Mouse (Mus musculus) cerebellum, adult 11 months (tissue): Measurements from ENCODE around the gene Sh3bp5l.
"Not testable (repeated sequence)": the region's sequence is repeated elsewhere in the genome, so short reads cannot be mapped to it uniquely, and the experiment has no call there.

Experiments
- DNase-seq: peaks from one replicate; pipeline ENCODE4 v3.0.0; 2022

Gene Sh3bp5l

DNA sequence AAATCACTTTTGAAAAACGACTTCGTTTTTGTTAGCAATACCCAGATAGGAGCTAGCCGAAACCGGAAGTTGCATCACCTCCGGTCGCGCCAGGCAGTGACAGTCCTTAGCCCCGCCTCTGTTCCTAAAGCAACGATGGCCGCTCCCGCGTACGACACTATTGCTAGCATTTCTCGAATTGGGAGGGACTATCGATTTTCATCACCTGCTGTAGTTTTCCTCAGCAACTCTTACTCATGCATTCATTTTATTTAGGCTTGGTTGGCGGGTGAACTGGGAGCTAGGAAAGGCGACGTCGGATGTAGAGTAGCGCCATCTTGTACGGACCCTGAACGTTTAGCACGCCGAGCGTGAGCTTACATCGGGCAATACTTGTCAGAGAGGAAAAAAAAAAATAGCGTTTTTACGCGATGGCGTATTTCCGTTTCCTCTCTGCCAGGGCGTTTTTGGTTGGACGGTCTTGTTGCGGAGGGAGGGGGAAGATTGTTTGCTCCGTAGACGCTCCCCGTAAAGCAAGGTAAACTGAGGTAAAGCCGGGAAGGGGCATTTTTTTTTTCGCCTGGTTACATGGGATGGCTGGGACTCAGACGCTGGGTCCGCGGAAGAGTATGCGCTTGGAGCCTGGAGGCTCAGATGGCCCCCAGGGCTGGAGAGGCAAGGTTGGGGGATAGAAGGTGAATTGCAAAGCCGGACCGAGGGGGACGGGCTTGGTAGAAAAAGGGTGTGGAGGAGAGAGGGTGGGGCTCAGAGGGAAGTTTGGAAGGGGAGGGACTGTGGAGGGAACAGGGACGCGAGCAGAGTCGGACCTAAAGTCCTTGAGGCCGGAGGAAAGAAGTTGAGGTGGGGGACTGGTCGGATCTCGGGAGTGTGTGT is at the start of gene Sh3bp5l, which contains the start of gene Zfp672:
Sh3bp5l (plus strand) TSS at position 449 of the 873 bp plus-strand sequence.
Zfp672 (minus strand) TSS at position 64 of the 873 bp plus-strand sequence.
- DNase-seq = peak; percentile 85

DNA sequence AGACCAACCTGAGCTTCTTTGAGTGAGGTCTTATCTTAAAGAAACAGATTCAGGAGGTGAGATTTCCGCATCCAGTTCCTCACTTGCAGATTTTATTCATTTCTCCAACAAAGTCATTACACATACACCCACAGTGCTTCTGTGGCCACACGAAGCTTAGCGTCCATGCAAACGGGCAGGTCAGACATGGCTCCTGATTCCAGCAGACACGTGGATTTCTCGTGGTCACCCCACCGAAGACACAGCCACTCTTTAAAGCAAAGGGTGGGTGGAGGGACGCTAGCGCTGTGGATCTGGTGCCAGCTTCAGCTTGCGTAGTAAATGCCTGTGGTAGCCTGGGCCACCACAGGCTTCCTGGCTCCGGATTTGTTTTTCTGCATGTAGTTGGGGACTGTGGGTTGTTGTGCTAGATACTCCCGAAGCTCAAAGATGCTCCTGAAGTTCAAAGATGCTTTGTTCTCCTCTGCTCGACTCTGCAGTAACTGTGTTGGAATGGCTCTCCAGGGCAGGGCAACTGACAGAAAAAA is 48.5 kb upstream of the Sh3bp5l start:
- no peak for DNase-seq

DNA sequence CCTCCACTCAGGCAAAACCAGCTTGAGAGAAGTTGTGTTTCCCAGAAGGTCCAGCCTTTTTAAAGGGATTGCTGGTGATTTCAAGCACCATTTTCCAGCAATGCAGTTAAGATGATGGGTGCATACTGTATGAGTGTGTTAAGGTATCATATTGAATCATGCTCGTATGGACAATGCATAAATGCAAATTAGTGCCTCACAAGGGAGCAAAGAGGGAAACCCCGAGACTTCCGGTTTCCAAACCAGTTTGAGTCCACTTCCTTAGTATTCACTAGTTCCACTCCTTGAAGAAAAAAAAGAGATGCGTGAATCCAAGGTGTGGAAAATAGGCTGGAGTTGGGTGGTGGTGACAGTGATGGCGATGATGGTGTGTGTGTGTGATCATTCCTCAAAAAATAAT is 48.0 kb upstream of the Sh3bp5l start:
- no peak for DNase-seq

DNA sequence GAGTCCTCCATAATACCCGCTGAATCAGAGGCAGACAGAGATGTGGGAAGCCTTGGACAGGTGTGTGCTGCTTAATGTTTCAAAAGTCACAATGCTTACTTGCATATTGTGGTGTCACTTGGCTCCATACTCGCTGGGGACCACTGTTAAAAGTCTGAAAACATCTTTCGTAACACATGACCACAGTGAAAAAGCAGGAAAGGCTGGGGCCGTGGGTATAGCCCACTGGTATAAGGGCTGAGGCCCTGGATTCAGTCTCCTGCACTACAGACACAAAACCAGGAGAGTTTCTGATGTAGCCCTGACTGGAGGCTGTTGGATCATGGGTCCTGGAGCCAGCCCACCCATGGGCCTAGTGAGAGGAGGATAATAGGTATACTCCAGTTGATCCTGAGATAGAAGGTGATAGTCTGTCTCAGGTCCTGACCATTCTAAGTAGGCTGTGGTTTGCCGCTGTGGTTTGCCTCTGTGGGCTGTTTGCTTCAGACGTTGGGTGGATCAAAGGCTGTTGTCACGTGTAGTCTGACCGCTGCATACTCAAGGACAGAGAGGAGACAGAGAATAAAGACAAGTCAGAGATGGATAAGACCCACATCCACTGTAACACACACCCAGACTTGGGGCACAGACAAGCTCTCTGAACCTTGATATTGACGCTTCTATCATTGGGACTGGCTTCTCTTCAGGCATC is 40.4 kb upstream of the Sh3bp5l start:
- DNase-seq = no peak

DNA sequence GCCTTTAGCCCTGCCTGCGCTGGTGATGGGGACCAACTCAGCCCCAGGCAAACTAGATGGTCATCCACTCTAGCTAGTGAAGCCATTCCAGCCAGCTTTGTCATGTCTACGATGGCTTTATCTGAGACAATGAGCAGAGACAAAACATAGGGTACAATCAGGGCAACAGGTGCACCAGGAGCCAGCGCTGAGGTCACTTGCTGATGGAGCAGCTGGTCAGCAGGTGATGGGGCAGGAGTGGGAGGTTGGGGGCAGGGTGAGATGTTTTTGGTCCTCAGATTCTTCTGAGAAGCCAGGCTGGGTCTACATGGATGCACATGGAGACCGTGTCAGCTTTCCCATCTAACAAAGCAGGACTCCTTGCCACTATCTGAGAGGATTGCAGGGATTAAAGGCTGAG is 39.7 kb upstream of the Sh3bp5l start:
- DNase-seq = no peak

DNA sequence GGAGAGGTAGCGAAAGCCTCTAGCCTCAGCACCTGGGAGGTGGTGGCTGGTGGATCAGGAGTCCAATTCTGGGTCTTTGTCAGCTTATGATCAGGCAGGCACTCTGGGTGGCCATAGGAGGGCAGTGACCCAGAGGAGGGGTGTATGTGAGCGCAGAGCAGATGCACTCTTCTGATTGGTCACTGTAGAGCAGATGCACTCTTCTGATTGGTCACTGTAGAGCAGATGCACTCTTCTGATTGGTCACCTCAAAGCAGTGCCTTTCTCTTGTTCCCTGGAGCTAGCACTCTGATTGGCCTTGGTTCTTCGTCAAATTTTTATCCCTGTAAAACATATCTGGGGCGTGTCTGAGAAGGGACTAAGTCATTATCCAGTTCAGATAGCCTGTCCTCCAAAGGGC is 37.7 kb upstream of the Sh3bp5l start:
- DNase-seq = no peak

DNA sequence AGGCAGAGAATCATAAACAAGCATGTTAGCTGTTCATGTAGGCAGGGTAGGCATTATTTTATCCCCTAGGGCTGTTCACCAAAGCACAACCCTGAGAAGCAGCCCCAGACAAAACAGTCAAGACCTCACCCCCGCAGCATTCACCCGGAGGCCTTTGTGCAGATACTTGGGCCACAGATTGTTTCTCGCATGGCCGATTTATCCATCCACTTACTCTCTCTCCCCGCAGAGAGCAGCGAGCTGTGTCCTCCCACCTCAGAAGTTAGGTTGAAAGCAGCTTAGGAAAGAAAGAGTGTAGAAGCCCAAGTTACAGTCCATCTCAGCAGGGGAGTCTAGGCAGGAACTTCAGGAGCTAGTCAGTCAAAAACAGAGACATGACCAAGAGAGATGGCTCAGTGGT is 33.1 kb upstream of the Sh3bp5l start:
- no peak for DNase-seq

DNA sequence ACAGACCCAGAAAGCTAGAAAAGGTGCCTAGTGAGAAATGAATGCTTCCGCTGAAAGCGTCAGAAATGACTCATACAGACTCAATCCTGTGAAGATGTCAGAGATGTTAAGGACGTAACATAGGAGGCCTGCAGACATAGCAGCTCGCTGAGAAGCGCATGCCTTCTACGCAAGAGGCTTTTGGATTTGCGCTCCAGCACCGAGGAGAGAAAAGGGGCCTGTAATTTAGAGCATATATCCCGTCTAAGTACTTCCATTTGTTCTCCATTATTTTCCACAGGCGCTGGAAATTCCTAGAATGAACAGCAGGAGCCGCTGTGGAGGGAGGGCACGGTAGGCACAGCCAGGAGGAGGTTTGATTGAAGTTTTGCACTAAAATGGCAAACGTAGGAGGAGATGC is 29.5 kb upstream of the Sh3bp5l start:
- DNase-seq = peak; percentile 68

DNA sequence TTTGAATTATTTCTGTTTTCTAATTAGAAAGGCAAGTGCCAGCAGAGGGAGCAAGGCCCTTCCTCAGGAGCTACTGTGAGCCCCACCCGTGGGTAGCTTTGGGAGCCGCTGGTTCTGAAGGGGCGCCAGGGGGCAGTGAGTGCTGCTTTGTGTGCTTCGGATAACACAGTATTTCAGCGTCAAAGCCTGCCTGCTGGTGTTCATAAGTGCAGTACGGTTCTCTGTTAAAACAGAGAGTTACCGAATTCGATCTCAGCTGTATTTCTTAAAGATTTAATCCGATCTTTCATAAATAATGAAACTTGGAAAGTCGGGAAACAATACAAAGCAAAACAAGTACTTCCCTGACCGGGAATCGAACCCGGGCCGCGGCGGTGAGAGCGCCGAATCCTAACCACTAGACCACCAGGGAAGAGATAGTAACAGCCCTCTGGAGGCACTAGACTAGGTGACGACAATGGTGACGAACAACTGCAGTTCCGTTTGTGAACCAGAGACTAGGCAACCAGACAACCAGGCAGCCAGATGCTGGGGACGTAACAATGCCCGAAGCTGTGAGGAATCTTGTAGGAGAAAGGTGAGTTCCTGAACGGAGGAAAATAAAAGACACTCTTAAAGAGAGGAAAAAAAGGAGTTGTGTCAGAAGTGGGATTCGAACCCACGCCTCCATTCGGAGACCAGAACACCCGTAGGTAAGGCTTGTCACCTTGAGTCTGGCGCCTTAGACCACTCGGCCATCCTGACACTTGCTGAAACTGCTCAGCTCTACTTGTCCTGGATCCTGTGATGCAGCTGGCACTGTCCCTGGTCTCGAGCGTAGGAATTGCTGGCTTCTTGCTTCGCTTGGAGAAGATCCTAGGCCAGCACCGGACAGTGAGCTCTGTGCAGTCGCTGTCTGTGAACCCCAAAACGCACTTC is 28.4 kb upstream of the Sh3bp5l start:
- DNase-seq = peak; percentile 97

DNA sequence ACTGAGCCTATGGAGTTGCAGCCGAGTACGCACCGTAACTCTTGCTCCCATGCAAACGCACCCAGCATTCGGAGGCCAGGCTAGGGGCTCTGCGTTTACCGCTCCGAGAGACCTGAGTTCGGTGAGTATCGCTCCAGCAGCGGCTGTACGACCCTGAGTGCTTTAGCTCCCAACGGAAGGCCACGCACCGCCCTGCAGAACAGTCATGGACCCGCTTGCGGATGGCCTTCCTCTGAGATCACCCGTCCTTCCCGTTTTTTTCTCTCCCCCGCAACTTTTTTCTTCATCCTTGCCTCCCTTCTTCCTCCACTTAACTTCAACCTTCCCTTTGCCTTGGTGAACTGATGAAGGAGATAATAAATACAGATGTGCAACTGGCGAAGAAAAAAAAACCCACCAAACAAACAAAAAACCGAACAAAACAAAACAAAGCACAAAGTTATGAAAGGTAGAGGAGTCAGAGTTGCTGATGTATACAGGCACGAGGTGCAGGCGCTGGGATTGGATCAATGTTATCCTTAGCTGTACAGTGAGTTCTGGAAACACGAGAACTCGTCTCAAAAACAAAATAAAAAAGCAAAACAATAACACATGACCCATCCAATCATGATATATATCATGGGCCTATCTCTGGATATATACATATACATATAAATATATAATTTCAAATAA is 27.6 kb upstream of the Sh3bp5l start:
- no peak for DNase-seq

DNA sequence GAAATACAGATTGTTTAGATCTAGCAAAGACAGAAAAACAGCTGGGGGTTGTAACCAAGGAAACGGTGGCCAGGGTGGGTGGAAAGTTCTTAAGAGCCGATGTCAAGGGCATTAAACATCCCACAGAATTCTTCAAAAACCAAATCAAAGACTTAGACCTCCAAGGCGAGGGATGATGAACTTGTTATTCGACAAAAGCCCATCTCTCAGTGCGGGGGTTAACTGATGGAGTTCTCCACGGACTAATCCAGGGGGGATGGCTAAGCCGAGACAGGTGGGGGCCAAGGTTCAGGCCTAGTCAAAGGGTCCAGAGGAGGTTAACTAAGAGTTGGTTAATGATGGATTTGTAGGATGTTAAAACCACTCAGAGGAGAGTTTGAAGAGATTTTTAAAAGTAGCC is 26.9 kb upstream of the Sh3bp5l start:
- DNase-seq = no peak

DNA sequence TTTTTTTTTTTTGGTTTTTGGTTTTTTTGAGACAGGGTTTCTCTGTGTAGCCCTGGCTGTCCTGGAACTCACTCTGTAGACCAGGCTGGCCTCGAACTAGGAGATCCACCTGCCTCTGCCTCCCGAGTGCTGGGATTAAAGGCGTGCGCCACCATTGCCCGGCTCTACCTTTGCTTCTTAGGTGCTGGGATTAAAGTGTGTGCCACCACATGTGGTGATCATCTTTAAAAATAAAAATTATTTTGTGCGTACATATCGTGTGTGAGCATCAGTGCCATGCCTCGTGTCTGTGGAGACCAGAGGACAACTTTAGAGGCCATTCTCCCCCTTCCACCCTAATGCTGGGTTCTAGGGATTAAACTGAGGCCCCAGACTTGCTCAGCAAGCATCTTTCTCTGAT is 25.2 kb upstream of the Sh3bp5l start:
- DNase-seq = not testable (repeated sequence)

DNA sequence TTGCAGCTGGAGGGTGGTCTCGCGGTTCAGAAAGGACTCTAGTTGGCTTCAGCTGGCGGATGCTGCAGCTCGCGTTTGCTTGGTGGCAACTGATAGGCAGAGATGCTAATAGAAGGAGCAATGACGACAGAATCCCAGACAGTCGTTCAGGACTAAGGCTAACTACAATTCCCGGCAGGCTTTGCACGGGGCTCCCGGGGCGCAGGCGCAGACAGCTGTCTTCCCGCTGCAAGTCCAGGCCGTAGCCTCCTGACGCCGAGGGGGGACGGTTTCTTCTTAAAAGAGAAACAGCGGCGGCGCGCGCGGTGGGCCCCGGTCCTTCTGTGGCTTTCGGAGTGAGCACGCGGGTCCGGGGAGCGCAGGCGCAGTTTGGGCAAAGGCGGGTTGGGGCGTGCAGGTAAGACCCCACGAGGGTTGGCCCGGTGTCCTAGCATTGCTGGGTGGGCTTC is 23.6 kb upstream of the Sh3bp5l start, which contains the start of gene Zfp692:
Zfp692 (plus strand) TSS at position 210 of the 449 bp plus-strand sequence.
- peak; percentile 95 for DNase-seq

DNA sequence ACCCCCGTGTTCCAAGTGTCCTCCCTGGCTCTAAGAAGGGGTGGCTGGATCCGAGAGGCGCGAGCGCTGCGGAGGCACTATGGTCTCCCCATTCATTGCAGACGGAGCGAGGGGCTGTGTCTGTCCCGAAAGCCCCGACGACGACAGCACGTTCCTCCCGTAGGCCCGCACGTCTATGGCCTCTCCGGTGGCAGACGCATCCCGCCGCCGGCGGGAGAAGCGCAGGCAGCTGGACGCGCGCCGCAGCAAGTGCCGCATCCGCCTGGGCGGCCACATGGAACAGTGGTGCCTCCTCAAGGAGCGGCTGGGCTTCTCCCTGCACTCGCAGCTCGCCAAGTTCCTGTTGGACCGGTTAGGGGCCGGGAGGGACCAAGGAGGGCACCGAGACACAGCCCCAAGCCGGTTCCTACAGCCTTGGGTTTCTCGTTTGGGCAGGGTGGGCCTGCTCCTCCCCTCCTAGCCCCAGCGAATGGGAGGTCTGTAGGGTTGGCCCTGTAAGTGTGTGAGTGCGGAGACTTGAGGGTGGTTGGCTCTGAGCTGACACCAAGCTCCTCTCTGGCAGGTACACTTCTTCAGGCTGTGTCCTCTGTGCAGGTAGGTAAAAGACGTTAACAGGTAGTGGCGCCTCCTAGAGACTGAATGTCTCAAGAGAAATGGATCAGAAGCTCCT is 23.0 kb upstream of the Sh3bp5l start:
- peak; percentile 56 for DNase-seq

DNA sequence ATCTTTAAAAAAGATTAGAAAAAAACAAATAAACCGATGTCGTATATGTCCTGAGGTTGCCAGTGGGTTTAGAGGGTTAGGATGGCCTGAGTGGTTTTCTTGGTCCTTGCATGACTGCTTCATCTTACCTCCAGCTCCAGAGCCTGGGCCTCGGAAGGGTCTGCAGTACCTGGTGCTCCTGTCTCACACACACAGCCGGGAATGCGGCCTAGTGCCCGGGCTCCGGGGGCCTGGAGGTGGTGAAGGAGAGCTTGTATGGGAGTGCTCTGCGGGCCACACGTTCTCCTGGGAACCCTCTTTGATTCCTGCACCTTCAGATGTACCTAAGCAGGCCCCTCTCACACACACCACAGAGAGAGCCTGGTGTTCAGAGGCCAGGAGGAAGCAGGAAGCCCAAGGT is 21.9 kb upstream of the Sh3bp5l start:
- DNase-seq = no peak

DNA sequence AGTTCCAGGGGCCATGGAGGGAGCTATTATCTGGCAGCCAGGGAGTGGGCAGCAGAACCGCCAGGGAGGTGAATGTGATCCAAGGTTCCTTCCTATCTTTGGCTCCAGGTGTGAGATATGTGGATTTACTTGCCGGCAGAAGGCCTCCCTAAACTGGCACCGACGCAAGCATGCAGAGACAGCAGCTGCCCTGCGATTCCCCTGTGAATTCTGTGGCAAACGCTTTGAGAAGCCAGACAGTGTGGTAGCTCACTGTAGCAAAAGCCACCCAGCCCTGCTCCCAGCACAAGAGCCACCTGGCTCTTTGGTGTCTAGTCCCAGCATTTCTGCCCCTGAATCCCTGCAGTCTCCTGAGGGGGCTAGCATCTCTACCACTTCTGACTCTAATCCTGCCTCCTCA is 16.5 kb upstream of the Sh3bp5l start:
- no peak for DNase-seq

DNA sequence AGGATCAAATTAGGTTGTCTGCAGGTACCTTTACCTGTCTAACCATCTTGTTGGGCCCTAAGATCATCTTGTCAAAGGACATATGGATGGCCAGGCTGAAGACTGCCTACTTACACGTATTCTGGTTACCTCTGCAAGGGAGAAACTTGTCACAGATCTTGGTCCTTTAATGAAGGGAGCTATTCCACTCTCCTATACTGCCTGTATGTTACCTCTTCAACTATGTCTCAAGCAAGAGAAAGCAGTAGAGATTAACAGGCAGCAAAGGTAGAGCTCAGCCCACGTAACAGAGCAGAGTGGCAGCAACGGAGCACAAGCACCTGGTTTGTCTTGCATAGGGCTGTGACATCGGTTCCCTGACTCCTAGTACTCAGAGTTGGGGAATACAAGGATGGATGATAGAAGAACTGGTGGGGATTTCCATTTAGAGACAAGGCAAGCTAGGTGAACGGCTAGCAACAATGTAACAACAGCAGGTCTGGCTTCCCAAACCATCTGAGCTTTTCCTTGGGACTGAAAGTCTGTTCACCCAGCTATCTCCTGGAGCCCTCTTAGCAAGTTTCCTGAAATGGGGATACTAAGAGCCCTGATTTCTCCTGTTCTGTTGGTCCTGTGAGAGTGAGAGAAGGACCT is 14.9 kb upstream of the Sh3bp5l start:
- no peak for DNase-seq

DNA sequence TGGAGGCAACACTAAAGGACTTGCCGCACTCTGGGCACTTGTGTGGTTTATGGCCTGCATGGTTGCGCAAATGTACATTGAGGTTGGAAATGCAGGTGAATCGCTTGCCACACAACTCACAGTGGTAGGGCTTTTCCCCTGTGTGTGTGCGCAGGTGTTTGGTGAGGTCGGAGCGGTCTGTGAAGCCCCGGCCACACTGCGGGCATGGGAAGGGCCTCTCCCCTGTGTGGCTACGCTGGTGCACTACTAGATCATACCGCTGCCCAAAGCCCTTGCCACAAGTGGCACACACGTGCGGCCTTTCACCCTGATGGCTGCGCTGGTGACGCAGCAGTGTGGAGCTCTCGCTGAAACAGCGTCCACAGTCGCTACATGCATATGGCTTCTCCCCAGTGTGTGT is 14.2 kb upstream of the Sh3bp5l start:
- no peak for DNase-seq

DNA sequence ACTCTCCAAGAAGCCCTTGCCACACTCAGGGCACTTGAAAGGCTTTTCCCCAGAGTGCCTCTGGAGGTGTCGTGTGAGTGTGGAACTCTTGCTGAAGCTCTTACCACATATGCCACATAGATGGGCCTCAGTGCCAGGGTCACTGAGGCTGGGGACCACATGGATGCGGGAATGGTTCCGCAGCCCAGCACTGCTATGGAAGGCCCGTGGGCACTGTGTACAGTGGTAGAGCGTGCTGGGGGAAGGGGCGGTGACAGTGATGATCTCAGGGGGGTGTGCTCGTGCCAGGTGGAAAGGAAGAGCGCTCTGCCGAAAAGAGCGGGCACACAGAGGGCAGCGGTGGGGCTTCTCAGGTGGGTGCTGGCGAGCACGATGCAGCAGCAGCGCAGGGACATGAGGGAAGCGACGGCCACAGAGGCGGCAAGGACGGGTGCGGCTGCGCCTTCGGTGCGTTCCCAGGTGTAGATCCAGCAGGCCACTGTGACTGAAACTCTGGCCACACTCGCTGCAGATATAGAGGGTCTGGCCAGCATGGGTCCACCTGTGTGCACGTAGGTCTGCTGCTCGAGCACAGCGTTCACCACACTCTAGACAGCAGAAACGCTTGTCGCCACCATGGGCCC is 13.6 kb upstream of the Sh3bp5l start:
- DNase-seq = no peak

DNA sequence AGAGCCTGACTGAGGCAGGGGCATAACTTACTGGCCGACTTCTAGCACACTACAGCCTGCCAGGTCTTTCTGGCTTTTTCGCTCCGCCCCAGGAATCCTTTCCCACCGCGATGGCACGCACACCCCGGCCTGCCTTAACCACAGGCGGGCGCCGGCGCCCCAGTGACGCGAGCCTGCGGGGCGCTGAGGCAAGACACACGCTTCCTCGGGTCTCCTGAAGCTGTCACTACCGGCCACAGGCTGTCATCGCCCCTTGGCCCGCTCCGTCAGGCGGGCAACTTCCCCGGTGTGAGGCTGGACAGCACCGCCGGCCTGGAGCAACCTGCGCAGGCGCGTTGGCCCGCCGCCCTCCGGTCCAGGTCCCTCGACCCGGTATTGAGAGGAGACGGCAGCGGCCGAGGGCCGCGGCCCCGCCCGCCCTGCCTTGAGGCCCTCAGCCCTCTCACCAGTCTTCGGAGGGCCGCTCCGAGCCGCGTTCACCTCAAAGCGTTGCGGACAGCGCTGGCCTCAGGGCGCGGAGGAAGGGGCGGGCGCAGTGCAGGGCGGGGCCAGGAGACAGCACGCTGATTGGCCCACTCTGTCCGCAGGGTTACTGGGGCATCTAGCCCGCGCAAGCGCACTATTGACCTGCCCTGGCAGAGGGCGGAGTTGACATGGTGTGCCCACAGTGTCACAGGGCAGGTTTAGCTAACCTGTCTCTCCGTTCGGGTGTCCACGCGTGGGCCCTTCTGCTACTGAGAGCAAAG is 7.5 kb upstream of the Sh3bp5l start:
- peak; percentile 98 for DNase-seq
